Mouse (Mus musculus) ovary, postnatal 14 days (tissue): ENCODE data around the gene Hrasls.
A peak's percentile ranks its signal among the peaks of the same experiment; 100 is the strongest.

Experiments used
- DNase-seq: peaks from one replicate; pipeline ENCODE4 v3.0.0; 2022; ENCODE audit warnings: low spot score

Hrasls gene

GRCm38 (mm10) chr16:29209605-29210411, at the start of gene Hrasls:
Hrasls (plus strand) TSS chr16:29209695.
- peak; percentile 12 for DNase-seq

- no peak for DNase-seq
Measured at GRCm38 (mm10) chr16:29162271-29162670, 47.2 kb upstream of the Hrasls start.

- DNase-seq, result no peak
Measured at GRCm38 (mm10) chr16:29167051-29167450, 42.4 kb upstream of the Hrasls start.

- DNase-seq, result no peak
Measured at GRCm38 (mm10) chr16:29171741-29172140, 37.8 kb upstream of the Hrasls start.

- DNase-seq, result no peak
Measured at GRCm38 (mm10) chr16:29173201-29173600, 36.3 kb upstream of the Hrasls start.

GRCm38 (mm10) chr16:29174831-29175350, 34.6 kb upstream of the Hrasls start:
- no peak for DNase-seq

GRCm38 (mm10) chr16:29192911-29193310, 16.6 kb upstream of the Hrasls start:
- DNase-seq, result no peak

GRCm38 (mm10) chr16:29193981-29194380, 15.5 kb upstream of the Hrasls start:
- DNase-seq, result no peak

GRCm38 (mm10) chr16:29195156-29195555, 14.3 kb upstream of the Hrasls start:
- DNase-seq, result no peak

- DNase-seq, result no peak
Measured at GRCm38 (mm10) chr16:29198461-29198860, 11.0 kb upstream of the Hrasls start.

- no peak for DNase-seq
Measured at GRCm38 (mm10) chr16:29201146-29201545, 8.3 kb upstream of the Hrasls start.

- DNase-seq, result no peak
Measured at GRCm38 (mm10) chr16:29204875-29205274, 4.6 kb upstream of the Hrasls start.

- DNase-seq, result no peak
Measured at GRCm38 (mm10) chr16:29205581-29205980, 3.9 kb upstream of the Hrasls start.

- DNase-seq, result no peak
Measured at GRCm38 (mm10) chr16:29208841-29209240, 654 bp upstream of the Hrasls start.

GRCm38 (mm10) chr16:29216395-29217295, 7.2 kb downstream of the Hrasls start:
- no peak for DNase-seq

GRCm38 (mm10) chr16:29235951-29236350, 26.5 kb downstream of the Hrasls start:
- no peak for DNase-seq

GRCm38 (mm10) chr16:29254325-29254724, 44.8 kb downstream of the Hrasls start:
- DNase-seq, result no peak
